Mouse (Mus musculus): ENCODE measurements at regions not wholly inside any gene's neighbourhood (a gene's known extent, or its start where the extent isn't known, plus 50 kb on each side); places are given as distances from the start of the nearest gene placed in this dataset.
"Not testable (repeated sequence)": the region's sequence is repeated elsewhere in the genome, so short reads cannot be mapped to it uniquely, and the experiment has no call there.

DNA sequence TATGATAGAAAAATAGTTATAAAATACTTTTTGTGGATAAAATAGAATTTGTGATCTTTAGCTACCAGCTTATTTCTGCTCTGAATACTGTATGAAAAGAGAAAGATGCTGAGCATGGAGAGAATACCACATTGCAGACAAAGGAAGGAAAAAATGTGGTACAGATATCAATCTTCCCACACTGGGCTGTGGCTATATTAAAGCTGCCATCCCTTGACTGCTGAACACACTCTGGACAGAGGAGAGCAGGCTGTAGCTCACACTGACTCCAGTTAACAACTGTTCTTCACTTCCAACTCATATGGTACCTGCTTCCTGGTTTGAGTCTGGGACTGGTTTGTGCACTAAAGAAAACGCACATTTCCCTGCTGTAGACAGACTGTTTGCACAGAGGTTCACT lies 76.7 kb upstream of the Try4 start:
- DNase-seq, result no peak

DNA sequence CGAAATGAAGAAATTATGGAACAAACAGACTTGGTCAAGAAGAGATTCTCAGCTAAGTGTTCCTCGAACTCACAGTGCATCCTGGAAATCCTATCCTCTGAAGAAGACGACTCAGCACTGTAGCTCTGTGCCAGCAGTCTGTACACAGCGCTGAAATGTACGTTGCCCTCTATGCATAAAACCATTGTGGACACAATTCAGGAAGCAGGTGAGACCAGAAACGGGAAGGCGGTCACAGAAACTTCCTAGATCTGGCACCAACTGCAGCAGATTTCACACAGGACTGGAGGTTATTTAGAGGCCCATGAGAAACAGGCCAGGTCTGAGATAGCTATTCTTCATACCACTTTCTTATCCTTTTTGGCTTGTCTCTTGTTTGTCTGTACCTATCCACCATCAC lies 83.7 kb upstream of the Try4 start:
- DNase-seq, result no peak

DNA sequence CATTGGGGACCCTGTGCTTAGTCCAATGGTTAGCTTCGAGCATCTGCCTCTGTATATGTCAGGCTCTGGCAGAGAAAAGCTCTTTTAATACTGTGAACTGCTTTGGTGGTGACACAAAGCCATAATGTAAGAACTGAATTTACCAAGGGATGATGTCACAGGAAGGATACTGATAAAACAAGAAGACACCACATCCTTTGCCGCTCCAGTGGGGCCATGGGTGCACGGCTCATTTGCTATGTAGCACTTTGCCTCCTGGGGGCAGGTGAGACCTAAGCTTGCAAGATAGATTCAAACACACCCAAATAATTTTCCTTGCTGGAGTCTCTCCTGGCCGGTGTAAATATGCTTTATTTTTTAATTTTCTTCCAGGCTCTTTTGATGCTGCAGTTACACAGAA lies 86.2 kb upstream of the Try4 start:
- DNase-seq, result peak; percentile 41 to 57

DNA sequence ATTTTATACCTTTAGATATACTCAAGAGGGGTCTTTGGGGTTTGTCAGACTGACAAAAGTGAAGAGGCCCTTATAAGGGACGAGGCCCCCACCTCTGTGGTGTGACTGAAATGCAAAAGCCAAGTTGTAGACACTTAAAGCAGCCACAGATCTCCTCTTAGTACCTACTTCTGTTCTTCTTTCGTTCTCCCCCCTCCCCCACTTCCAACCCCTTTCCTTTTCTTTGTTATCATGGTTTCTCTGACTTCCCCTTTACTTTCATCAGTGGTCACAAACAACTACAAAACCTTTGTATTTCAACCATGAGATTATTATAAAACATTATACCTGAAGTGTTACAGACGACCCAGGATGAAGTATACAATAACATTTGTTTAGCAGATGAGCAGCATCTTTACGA lies 96.2 kb upstream of the Try4 start:
- DNase-seq, result no peak

DNA sequence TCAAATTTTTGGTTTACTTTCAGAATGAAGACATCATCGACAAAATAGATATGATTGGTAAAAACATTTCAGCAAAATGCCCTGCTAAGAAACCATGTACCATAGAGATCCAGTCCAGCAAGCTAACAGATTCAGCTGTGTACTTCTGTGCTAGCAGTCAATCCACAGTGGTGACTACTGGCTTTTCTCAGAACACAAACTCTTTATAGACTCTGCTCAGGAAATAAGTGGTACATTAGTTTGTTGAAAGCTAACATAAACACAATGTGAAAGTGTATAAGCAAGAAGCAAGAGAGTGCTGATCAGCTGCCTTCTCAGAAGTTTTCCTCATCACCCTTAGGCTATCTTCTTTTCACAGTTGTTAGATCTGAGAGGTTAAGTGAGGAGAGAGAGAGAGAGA lies 99.2 kb upstream of the Try4 start:
- DNase-seq, result no peak

DNA sequence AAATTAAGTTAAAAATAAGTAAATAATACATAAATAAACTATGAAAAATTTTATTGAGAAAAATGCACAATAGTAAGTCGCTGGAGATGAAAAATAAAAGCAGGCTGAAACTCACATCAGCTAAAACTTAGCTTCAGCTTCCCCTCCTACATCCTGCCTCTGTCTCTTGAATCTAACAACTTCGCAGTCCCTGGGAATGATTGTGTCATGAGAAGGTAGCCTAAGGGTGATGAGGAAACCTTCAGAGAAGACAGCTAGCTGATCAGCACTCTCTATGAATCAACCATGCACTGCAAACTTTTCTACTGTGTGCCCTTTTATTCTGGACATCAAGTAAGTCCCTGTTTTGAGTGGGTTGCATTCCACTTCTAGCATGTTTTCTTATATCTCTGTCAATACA lies 99.8 kb upstream of the Try4 start:
- DNase-seq, result no peak

DNA sequence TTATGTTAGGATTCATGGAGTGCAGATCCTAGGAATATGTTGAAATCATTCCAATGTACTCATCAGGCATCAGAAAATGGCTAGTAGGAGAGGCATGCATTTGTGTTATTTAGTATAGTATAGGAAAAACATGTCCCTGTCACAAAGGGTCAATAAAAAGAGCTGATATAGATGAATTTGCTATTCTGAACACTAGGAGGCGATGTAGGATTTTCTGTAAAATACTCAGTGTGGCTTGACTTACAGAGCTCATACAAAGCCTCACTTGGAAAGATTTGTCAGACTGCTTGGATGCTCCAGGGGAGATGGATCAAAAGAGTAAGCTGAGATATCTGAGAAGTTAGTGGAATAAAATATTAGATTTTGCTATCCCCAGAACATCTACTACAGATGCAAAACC lies 107.6 kb upstream of the Try4 start:
- DNase-seq, result no peak

DNA sequence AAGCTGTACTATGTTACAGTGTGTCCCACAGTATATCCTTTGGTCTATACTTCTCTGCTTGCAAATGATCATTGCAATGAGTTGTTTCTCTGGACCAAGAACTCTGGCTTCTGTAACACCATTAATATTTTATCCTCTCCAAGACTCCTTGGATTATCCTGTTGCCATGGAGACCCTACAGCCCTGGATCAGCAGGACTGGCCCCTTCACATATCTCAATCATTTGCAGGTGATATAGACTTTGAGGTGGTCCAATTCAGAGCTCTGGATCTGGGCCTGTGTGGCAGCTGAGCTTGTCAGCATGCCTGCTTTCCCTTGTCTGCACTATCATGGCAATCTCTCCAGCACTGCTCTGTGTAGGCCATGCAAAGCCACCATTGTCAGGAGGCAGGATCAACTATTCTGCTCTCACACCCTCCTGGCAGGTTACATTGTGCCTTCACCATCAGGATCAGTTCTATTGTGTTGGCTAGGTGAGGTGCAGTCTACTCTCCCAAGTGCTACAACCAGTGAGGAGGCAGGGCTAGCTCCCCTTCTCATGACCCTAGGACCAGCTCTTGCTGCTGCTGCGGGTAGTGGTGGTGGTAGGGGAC lies 110.2 kb upstream of the Try4 start:
- DNase-seq, result no peak

DNA sequence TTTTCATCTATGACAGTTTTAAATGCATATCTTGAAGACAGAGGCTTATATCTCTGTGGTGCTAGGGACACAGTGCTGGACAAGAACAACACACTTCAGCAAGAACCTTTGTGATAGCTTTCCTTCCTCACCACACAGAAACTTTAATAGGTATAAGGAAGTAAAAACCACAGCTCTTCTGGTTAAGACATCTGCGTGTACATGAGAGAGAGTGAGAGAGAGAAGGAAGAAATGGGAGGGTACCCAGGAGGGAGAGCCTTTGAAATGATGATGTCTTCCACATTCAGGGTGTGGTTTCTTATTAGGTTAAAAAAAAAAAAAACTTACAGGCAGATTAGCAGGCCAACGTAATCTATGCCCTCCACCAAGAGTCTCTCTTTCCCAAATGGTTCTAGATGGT lies 113.2 kb upstream of the Try4 start:
- DNase-seq, result no peak

DNA sequence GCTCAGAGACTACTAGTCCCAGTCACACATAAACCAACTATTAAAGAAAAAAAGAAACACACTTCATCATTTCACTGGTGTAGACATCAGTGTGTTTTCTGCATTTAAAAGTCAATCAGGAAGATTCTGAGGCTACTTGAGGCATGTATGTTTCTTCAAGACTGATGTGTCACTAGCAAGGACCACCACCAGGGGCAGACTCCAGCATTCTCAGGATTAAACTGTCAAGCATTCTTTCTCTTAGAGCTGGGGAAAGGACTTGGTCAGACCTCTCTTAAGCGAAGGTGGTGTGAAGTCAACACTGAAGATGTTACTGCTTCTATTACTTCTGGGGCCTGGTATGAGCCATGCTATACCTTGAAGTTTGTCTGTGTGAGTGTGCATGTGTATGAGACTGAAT lies 114.1 kb upstream of the Try4 start:
- peak in 1 of 2 experiments; percentile 20 for DNase-seq

DNA sequence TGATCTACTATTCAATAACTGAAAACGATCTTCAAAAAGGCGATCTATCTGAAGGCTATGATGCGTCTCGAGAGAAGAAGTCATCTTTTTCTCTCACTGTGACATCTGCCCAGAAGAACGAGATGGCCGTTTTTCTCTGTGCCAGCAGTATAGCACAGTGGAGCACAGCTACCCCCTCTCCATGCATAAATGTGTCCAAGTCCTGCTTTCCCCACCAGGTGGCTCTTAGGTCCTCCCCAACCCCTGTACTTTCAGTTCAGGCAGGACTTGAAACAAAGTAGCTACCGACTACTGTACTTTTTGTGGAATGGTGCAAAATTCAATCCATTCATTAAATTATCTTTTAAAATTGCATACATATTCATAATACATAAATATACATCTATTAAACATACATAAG lies 123.2 kb upstream of the Try4 start:
- peak; percentile 5 to 21 for DNase-seq

DNA sequence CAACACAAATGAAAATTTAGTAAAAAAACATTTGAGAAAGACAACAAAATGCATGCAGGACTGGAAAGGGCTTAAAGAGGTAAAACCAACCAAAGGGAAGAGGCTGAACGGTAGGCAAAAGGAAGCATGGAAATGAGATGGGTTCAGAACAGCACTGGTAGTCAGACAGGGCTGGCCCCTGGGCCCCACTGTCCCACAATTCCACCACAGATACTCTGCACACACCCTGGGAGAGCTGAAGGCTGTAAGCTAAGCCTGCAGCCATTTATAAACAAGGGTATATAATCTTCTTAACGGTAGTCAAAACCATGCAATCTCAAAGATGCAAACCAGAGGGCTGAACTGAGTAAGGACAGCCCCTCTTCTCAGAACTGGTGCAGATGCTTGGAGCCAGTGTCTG lies 124.0 kb upstream of the Try4 start:
- peak in 1 of 2 experiments; percentile 3 for DNase-seq

DNA sequence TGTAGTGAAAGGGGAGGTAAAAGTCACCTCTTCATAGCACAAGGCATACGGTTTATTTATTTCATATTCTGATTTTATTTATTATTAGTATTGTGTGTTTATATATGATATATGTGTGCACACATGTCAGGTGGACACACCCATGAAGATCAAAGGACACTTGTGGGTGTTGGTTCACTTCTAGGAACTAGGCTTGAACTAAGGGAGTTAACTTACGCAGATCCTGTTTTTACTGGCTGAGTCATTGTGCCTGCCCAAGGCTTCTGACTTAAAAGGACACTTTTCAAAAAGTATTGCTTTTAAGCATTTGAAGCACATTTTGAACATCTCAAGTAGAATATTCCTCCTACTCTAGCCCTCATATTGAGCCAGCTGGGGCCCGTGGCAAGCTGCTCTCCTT lies 124.9 kb upstream of the Try4 start:
- DNase-seq, result no peak

DNA sequence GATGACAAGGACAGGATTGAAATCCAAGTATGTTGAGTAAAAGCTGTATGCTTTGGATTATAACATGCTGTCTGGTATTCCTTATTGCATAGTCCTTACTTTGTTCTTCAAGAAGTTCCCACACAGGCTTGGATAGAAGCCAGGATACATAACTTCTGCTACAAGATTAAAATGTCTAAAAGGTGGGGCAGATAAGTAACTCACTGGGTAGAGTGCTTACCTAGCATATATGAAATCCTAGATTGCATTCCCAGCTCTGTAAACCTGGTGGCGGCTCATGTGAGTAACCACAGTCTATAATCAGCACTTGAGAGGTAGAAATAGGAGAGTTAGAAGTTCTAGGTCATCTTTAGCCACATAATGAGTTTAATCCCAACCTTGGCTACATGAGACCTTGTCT lies 126.0 kb upstream of the Try4 start:
- no peak for DNase-seq

DNA sequence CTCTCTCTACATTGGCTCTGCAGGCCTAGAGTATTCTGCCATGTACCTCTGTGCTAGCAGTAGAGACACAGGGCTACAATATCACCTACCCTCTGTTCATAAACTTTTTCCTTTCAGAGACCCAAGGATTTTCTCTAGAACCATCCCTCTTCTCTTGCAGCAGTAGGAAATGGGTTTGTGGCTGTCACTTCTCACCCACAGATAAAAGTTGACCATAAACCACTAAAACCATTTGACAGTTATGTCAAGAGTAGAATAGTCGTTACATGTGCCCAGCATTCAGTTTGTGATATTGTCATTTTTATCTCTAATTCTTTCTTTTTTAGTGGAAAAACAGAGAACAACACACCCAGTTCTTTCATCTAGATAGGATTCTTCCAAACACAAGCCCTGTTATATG lies 128.2 kb upstream of the 2210010C04Rik start:
- no peak for DNase-seq

DNA sequence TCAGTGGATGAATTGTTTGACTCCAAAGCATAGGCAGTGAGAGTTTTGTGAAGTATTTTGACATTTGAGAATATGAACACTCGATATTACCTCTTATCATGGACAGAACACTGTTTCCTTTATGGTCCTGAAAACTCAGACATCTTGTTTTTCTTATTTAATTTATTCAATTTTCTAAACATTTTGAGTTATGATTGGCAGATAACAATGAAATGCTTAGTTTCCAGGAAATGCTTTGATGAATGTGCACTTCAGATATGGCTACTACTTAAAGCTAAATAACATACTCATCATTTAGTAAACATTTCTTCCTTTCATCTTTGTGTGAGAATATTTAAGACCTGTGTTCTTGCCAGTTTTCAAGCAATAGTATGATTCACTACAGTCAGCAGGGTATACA lies 126.4 kb upstream of the 2210010C04Rik start:
- no peak for DNase-seq

DNA sequence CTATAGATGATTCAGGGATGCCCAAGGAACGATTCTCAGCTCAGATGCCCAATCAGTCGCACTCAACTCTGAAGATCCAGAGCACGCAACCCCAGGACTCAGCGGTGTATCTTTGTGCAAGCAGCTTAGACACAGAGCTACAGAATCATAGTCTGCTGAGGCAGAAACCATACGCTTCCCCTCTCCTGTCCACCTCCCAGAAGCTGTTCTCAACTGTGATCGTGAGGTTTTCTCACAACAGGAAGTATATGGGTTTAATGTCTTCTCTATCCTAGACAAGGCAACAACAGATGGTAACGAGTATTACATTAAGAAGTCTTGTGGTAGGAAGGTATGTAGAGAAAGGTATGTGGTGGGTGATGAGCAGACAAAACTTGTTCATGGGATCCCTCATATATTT lies 116.8 kb upstream of the 2210010C04Rik start:
- no peak for DNase-seq

DNA sequence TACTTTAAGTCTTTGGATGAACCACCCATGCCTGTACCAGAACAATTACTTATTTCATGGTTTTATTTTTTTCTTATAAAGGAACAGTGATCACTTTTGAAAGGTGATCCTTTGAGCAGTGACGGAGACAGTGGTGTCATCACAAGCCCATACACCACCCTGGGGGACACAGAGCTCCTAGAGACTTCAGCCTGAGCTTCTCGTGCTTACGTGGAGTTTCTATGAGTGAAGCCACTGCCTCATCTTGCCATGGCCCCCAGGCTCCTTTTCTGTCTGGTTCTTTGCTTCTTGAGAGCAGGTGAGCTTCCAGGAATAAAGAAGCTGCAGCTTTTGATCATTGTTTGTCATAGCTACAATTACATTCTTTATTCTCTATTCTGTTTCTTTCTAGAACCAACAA lies 116.2 kb upstream of the 2210010C04Rik start:
- no peak for DNase-seq

DNA sequence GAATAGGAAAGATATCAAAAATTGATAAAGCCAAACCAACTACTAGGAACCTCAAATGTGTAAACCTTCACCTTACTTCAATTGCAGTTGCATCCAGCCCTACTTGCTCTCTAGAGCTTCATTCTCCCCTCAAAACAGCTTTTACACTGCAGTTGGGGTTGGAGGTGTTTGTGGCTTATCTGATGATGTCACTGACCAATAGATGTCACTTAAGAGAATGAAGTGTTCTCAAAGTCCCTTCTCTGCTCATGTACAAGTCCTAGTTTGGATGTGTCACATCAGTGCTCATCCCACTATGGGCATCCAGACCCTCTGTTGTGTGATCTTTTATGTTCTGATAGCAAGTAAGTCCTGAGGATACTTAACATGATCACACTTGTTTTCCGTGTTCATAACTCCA lies 105.6 kb upstream of the 2210010C04Rik start:
- no peak for DNase-seq

DNA sequence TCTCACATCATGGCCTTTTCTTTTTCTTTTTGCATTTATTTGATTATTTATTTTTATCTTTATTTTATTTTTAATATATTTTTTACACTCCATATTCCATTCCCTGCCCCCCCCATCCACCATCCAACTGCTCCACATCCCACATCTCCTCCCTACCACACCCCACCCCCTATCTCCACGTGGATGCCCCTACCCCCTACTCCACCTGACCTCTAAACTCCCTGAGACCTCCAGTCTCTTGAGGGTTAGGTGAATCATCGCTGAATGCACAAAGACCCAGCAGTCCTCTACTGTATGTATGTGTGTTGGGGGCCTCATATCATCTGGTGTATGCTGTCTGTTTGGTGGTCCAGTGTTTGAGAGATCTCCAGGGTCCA lies 102.1 kb upstream of the 2210010C04Rik start:
- not testable (repeated sequence) for DNase-seq

DNA sequence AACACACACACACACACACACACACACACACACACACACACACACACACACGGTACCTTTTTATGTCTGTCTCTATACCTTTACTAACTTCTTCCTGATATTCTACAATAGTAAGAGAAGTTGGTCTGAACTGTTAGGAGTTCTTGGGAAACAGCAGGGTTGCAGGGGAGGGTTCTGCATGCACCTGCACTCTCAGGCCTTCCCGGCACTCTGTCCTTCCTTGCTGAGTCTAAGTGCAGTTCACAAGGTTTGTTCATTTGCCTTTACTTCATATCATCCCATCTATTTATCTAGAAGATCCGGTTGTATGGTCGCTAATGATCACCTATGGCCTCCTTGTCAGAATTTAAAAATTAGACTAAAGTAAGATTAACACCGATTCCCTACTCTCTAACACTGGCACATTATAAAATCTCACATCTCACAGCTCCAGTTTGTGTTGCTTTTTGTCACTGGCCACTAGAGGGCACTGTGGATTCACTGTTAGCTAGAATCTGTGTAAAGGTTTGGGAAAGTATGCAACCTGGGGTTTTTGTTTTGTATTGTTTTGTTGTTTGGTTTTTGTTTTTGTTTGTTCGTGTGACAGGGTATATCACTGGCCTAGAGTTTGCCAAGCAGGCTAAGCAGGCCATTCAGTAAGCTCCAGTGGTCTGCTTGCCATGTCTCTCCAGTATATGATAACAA lies 101.5 kb upstream of the 2210010C04Rik start:
- DNase-seq, result no peak

DNA sequence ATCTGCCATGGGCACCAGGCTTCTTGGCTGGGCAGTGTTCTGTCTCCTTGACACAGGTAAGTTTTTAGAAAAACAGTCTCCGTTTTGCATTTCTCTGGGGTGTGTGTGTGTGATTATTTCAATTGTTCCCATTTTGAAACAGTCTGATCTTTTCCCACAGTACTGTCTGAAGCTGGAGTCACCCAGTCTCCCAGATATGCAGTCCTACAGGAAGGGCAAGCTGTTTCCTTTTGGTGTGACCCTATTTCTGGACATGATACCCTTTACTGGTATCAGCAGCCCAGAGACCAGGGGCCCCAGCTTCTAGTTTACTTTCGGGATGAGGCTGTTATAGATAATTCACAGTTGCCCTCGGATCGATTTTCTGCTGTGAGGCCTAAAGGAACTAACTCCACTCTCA lies 99.9 kb upstream of the 2210010C04Rik start:
- no peak for DNase-seq

DNA sequence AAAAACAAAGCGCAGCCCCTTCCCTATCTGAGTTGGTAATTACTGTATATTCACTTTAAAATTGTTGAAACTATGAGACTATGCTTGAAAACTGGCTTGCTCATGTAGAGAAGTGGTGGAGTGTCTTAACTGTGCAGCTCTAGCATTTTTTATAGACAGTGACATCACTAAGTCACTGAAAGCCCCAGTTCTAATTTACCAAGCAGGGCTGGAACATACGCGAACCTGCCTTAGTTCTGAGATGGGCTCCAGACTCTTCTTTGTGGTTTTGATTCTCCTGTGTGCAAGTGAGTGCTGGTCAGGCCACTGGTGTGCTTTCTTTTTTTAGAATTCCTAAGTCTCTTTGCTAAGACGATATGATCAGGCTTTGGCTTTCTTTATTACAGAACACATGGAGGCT lies 94.6 kb upstream of the 2210010C04Rik start:
- no peak for DNase-seq

DNA sequence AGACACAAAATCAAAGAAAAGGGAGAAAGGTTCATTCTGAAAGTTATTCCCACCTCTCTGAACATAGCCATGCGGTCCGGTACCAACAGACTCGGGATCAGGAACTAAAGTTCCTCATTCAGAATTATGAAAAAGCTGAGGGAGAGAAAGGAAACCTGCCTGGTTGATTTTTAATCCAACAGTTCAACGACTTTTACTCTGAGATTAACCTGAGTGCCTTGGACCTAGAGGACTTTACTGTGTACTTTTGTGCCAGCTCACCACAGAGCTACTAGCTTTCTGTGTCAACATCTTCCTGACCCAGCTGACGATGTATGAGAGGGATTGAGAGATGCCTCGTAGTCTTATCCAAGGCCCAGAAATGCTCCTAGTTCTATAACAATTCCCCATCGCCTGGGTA lies 92.5 kb upstream of the 2210010C04Rik start:
- DNase-seq, result no peak

DNA sequence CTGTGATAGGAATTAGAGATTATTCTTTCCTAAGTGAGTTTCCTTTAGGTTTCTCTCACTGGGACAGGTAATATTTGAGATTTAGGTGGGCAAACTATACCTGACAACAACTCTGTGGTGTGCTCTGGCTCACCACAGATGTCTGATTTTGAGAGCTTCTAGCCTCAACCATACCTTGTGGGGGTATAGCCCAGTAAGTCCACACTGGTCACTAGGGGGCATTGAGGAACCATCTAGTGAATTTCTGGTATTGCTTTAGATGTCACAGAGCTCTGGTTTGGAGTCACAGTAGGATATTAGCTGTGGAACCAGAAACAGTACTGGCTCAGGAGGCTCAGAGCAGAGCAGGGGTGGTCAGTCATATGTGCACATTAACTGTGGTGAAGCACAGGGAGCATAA lies 91.5 kb upstream of the 2210010C04Rik start:
- DNase-seq, result no peak
